8 mouse cellular contexts compared by ENCODE assay signal in the genomic region with DNA sequence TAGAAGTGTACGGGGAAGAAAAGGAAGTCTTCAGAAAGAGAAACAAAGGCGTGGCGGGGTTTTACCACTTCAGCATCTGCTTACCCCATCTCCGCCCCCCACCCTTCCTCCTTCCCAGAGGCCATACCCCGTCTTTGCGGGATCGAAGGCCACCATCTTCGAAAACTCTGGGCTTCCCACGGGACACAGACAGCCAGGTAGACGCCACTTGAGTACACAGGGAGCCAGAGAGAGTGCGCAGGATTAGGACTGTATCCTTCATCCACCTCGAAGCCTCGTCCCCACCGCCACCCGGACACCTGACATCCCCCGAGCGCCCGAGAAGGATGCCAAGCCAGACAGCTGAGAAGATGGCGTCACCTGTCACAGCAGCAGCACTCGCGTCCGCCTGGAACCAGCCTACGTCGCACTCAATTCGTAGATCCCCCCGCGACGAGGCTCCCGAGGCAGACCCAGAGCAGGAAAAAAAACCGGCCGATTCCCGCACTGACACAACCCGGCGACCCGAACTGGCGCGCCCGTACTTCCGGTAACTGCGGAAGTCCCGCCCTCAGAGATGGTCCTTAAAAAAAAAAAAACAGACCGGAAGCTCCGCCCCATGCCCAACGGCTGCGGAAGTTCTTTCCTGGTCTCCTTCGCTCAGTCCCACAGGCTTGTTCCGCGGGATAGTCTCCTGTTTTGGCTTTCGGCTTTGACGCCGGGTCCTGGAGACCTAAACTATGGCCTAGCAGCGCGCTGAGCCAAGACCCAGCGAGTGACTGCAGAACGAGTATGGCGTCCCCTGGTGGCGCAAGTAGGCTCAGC. TPM values are rescaled to one million over a fixed set of nuclear protein-coding genes. Genes with fewer than 3 reads are reported as not detected.
DNase-seq lines count a peak whose midpoint lies in the region; ATAC-seq and TF ChIP-seq lines count a peak whose summit lies in the region.

No protein-coding gene starts in this region.

- no peaks in the 10 kb centered on the region for H3K27me3 ChIP-seq in G1E (ENCODE audit: insufficient read depth, low read length)
- no peaks in the 10 kb centered on the region for H3K27me3 ChIP-seq in forebrain, postnatal 0 days (ENCODE audit: insufficient read depth, low read length)
- H3K27me3 ChIP-seq in lung, embryonic 16.5 days (ENCODE audit: control insufficient read depth, insufficient read depth, low read depth, low read length): no peaks in the 10 kb centered on the region

- peak; percentile 99 for TF ChIP-seq CTCF in G1E (IDR thresholded peaks at IDR 0.05; ENCODE audit: low read depth, low read length)
- peak; percentile 99 for TF ChIP-seq CTCF in forebrain, postnatal 0 days (IDR thresholded peaks at IDR 0.05; ENCODE audit: low read depth)

- peak overlapping the region; percentile 96 for H3K27ac ChIP-seq in forebrain, postnatal 0 days (ENCODE audit: low read depth, low read length)
- peak overlapping the region; percentile 97 for H3K27ac ChIP-seq in lung, embryonic 16.5 days (ENCODE audit: low read length)

- WGBS in forebrain, postnatal 0 days: 1% methylated on average over 57 of the region's 57 CpGs
- under 1% methylated on average over 57 of the region's 57 CpGs for WGBS in lung, embryonic 16.5 days

- peaks cover 36% of the 10 kb centered on the region for H3K4me1 ChIP-seq in G1E (ENCODE audit: insufficient read depth, low read depth, low read length)
- peaks cover 18% of the 10 kb centered on the region for H3K4me1 ChIP-seq in forebrain, postnatal 0 days (ENCODE audit: insufficient read depth)
- H3K4me1 ChIP-seq in lung, embryonic 16.5 days (replicated peaks; ENCODE audit: control insufficient read depth, insufficient read depth, low read length): peaks cover 8% of the 10 kb centered on the region

- peak overlapping the region; percentile 79 for H3K9ac ChIP-seq in forebrain, postnatal 0 days
- peak overlapping the region; percentile 84 for H3K9ac ChIP-seq in lung, embryonic 16.5 days (ENCODE audit: low read length)

- H3K4me3 ChIP-seq in G1E (ENCODE audit: low read depth, low read length): peak overlapping the region; percentile 97
- peak overlapping the region; percentile 72 for H3K4me3 ChIP-seq in forebrain, postnatal 0 days (ENCODE audit: low read depth, low read length)
- peak overlapping the region; percentile 76 for H3K4me3 ChIP-seq in lung, embryonic 16.5 days (ENCODE audit: low read length)

- peak; percentile 80 for ATAC-seq in G1E (ENCODE audit: extremely low read depth, insufficient number of reproducible peaks, low FRiP score, poor library complexity, severe bottlenecking)
- peak; percentile 90 for ATAC-seq in forebrain, postnatal 0 days
- peak; percentile 87 to 90 for ATAC-seq in hematopoietic stem cell, adult 5-6 weeks (replicated peaks in 1 of 2; ENCODE audit: insufficient read depth in 1 of 2, low FRiP score in 2 of 2, low TSS enrichment in 1 of 2, low read depth in 1 of 2, poor library complexity in 2 of 2, severe bottlenecking in 2 of 2)
- peak; percentile 95 for ATAC-seq in lung, embryonic 16.5 days (ENCODE audit: low read depth)

- H3K36me3 ChIP-seq in G1E (replicated peaks): peaks cover 21% of the 10 kb centered on the region
- H3K36me3 ChIP-seq in forebrain, postnatal 0 days (ENCODE audit: insufficient read depth): no peaks in the 10 kb centered on the region
- 0 out of 2 replicates have a peak, but pooled peaks cover 3% of the 10 kb centered on the region for H3K36me3 ChIP-seq in lung, embryonic 16.5 days (ENCODE audit: control insufficient read depth, insufficient read depth, low read length)

- no peaks in the 10 kb centered on the region for H3K9me3 ChIP-seq in G1E (replicated peaks)
- H3K9me3 ChIP-seq in forebrain, postnatal 0 days (ENCODE audit: low read length): no peaks in the 10 kb centered on the region
- no peaks in the 10 kb centered on the region for H3K9me3 ChIP-seq in lung, embryonic 16.5 days (ENCODE audit: control insufficient read depth, low read length)

- DNase-seq in G1E (ENCODE audit: low spot score): peak; percentile 62
- DNase-seq in cerebellum, adult 18-20 months: peak; percentile 89 to 92
- DNase-seq in forebrain, postnatal 0 days: peak; percentile 95
- DNase-seq in layer of hippocampus, adult 9-10 months (ENCODE audit: low spot score): peak; percentile 83
- peak; percentile 81 for DNase-seq in ovary, postnatal 10 days (ENCODE audit: low spot score)
- DNase-seq in thymus, postnatal 10 days (ENCODE audit: low spot score in 2 of 2): peak; percentile 80 to 87

- peak overlapping the region; percentile 79 for H3K4me2 ChIP-seq in forebrain, postnatal 0 days (ENCODE audit: low read depth)
- peak overlapping the region; percentile 71 for H3K4me2 ChIP-seq in lung, embryonic 16.5 days (ENCODE audit: low read depth, low read length)

RNA-seq across cellular contexts. Expression of a gene that starts 1.0 kb away (rescaled TPM):
- total RNA-seq in G1E (2014; fragmentation: Nextera tagmentation): 48.5 and 48.6 TPM in 2 replicates
- 45.1 and 55.5 TPM in 2 replicates for total RNA-seq in G1E (2017)
- polyA plus RNA-seq in G1E (2012): 3.9 and 12.2 TPM in 2 replicates
- 57.8 and 75.9 TPM in 2 replicates for total RNA-seq in forebrain, postnatal 0 days (2014; rRNA removed)
- polyA plus RNA-seq in forebrain, postnatal 0 days (2015; fragmentation: Nextera tagmentation; extraction: Ambion mirVana): 25.7 and 32.5 TPM in 2 replicates
- 28.1 and 30.2 TPM in 2 replicates for total RNA-seq in hematopoietic stem cell, adult 5-6 weeks (2017)
- polyA plus RNA-seq in lung, embryonic 16.5 days (2015; fragmentation: Nextera tagmentation; extraction: Ambion mirVana): 21.3 and 23.1 TPM in 2 replicates

RNA-seq across cellular contexts. Expression of a gene that starts 14.6 kb away (rescaled TPM):
- 575 and 668 TPM in 2 replicates for total RNA-seq in G1E (2014; fragmentation: Nextera tagmentation)
- 871 and 936 TPM in 2 replicates for total RNA-seq in G1E (2017)
- 24.5 and 27.6 TPM in 2 replicates for polyA plus RNA-seq in G1E (2012)
- total RNA-seq in forebrain, postnatal 0 days (2014; rRNA removed): 61.0 and 86.9 TPM in 2 replicates
- 56.3 and 74.9 TPM in 2 replicates for polyA plus RNA-seq in forebrain, postnatal 0 days (2015; fragmentation: Nextera tagmentation; extraction: Ambion mirVana)
- 39.5 and 68.1 TPM in 2 replicates for total RNA-seq in hematopoietic stem cell, adult 5-6 weeks (2017)
- 54.2 and 59.9 TPM in 2 replicates for polyA plus RNA-seq in lung, embryonic 16.5 days (2015; fragmentation: Nextera tagmentation; extraction: Ambion mirVana)

Comparison
In these comparisons a context has a peak if more than half of its experiments do, and no peak if none do; other contexts are left out.
1. Peak in every context shown above with its lines: DNase-seq, ATAC-seq, H3K4me3 ChIP-seq and H3K27ac ChIP-seq.